Mouse (Mus musculus): ENCODE data around the gene Ppp1r2. TPM values are rescaled to one million over a fixed set of nuclear protein-coding genes. Genes with fewer than 3 reads are reported as not detected.
"Not testable (repeated sequence)": the region's sequence is repeated elsewhere in the genome, so short reads cannot be mapped to it uniquely, and the experiment has no call there.

The Ppp1r2 gene
- total RNA-seq (2021) = 10 to 100 TPM; 76.9 to 79.3 TPM
- long read RNA-seq, experiment 1, full-length matches to known transcripts = 142 of 148 reads
- long read RNA-seq, experiment 1, partial matches to known transcripts = 0 of 148 reads
- long read RNA-seq, experiment 1, other reads (novel, unspliced or antisense) = 6 of 148 reads
- long read RNA-seq, experiment 2, full-length matches to known transcripts = 151 of 157 reads
- long read RNA-seq, experiment 2, partial matches to known transcripts = 1 of 157 reads
- long read RNA-seq, experiment 2, other reads (novel, unspliced or antisense) = 5 of 157 reads

- DNase-seq = peak; percentile 96
These were observed at the start of gene Ppp1r2 for GRCm38 (mm10) chr16:31274674-31275460. Gene Ppp1r2, minus strand, starts transcription at chr16:31275277.

- no peak for DNase-seq
These were observed 46.4 kb upstream of the Ppp1r2 start for GRCm38 (mm10) chr16:31321501-31321900.

- DNase-seq = no peak
These were observed 45.9 kb upstream of the Ppp1r2 start for GRCm38 (mm10) chr16:31320954-31321353.

GRCm38 (mm10) chr16:31319723-31320122 lies 44.6 kb upstream of the Ppp1r2 start:
- not testable (repeated sequence) for DNase-seq

- no peak for DNase-seq
These were observed 44.2 kb upstream of the Ppp1r2 start for GRCm38 (mm10) chr16:31319316-31319715.

- no peak for DNase-seq
These were observed 43.3 kb upstream of the Ppp1r2 start for GRCm38 (mm10) chr16:31318418-31318817.

- peak; percentile 29 for DNase-seq
These were observed 41.4 kb upstream of the Ppp1r2 start for GRCm38 (mm10) chr16:31316246-31317143.

GRCm38 (mm10) chr16:31315294-31315693 lies 40.2 kb upstream of the Ppp1r2 start:
- no peak for DNase-seq

GRCm38 (mm10) chr16:31314497-31315233 lies 39.6 kb upstream of the Ppp1r2 start, which contains the start of gene Apod:
Gene Apod, minus strand, starts transcription at chr16:31314808.
- DNase-seq = no peak

GRCm38 (mm10) chr16:31313611-31314010 lies 38.5 kb upstream of the Ppp1r2 start:
- no peak for DNase-seq

GRCm38 (mm10) chr16:31312296-31312695 lies 37.2 kb upstream of the Ppp1r2 start:
- no peak for DNase-seq

- DNase-seq = no peak
These were observed 30.3 kb upstream of the Ppp1r2 start for GRCm38 (mm10) chr16:31305199-31305919.

- DNase-seq = peak; percentile 41
These were observed 28.2 kb upstream of the Ppp1r2 start for GRCm38 (mm10) chr16:31303276-31303675.

GRCm38 (mm10) chr16:31300883-31301532 lies 25.9 kb upstream of the Ppp1r2 start:
- no peak for DNase-seq

- no peak for DNase-seq
These were observed 25.4 kb upstream of the Ppp1r2 start for GRCm38 (mm10) chr16:31300467-31300866.

GRCm38 (mm10) chr16:31299960-31300353 lies 24.9 kb upstream of the Ppp1r2 start:
- DNase-seq = no peak

- DNase-seq = no peak
These were observed 24.3 kb upstream of the Ppp1r2 start for GRCm38 (mm10) chr16:31299164-31299959.

GRCm38 (mm10) chr16:31297113-31297512 lies 22.0 kb upstream of the Ppp1r2 start:
- DNase-seq = no peak

- no peak for DNase-seq
These were observed 18.7 kb upstream of the Ppp1r2 start for GRCm38 (mm10) chr16:31293761-31294160.
